Mouse (Mus musculus) liver, embryonic 16.5 days (tissue): ENCODE measurements around the gene Sfxn5. TPM values are rescaled to one million over a fixed set of nuclear protein-coding genes. Genes with fewer than 3 reads are reported as not detected.

Source experiments
- ATAC-seq: fragments of 200-750 bp; cut with Nextera tagmentation; 2 replicates; pipeline ENCODE4 v1.8.0; 2017; ENCODE audit warnings: low read depth, mild to moderate bottlenecking, moderate number of reproducible peaks, moderate library complexity
- H3K27ac ChIP-seq: fragments of 300-500 bp; sonication (generic); 2 replicates; pipeline ENCODE4 v1.5.1; 2014; ENCODE audit warnings: mild to moderate bottlenecking, low read length
- H3K27me3 ChIP-seq: fragments of 300-500 bp; sonication (generic); 2 replicates; pipeline ENCODE4 v1.6.1; 2014; ENCODE audit warnings: low read depth, low read length, mixed read lengths; ENCODE audit not compliant: control insufficient read depth, insufficient read depth
- H3K36me3 ChIP-seq: fragments of 300-500 bp; sonication (generic); 2 replicates; pipeline ENCODE4 v1.6.1; 2014; ENCODE audit warnings: mild to moderate bottlenecking; ENCODE audit not compliant: control insufficient read depth, insufficient read depth
- H3K4me1 ChIP-seq: fragments of 300-500 bp; sonication (generic); 2 replicates; pipeline ENCODE4 v1.6.1; 2014; ENCODE audit warnings: low read depth, low read length, mixed read lengths; ENCODE audit not compliant: control insufficient read depth
- H3K4me2 ChIP-seq: fragments of 300-500 bp; sonication (generic); 2 replicates; pipeline ENCODE4 v1.6.1; 2014; ENCODE audit warnings: low read depth, low read length, mixed read lengths
- H3K4me3 ChIP-seq: fragments of 300-500 bp; sonication (generic); 2 replicates; pipeline ENCODE4 v1.5.1; 2014; ENCODE audit warnings: low read depth, mild to moderate bottlenecking, low read length
- H3K9ac ChIP-seq: fragments of 300-500 bp; sonication (generic); 2 replicates; pipeline ENCODE4 v1.6.1; 2014; ENCODE audit warnings: low read depth, low read length
- H3K9me3 ChIP-seq: fragments of 300-500 bp; sonication (generic); replicated peaks from 2 replicates; pipeline ENCODE4 v1.6.1; 2016; ENCODE audit warnings: low read length; ENCODE audit not compliant: control insufficient read depth
- WGBS: fragments of 180-500 bp; shearing (Covaris S2); extraction: QIAGEN DNeasy Blood & Tissue Kit; methylation state at CpG from one replicate; pipeline ENCODE4 v1.1.7; 2014; ENCODE audit not compliant: insufficient replicate concordance; 5-methylcytosine and 5-hydroxymethylcytosine counted together
- polyA plus RNA-seq: library from polyadenylated mRNA; unstranded; fragments of >200 nt; fragmentation: Nextera tagmentation; extraction: Ambion mirVana; gene quantifications from 2 replicates; pipeline ENCODE4 v1.2.1, GENCODE M21; 2015

The Sfxn5 gene
- polyA plus RNA-seq, 1 experiment from 2014 or later: 1.8 TPM

- Histone ChIP-seq H3K9me3 (no peaks in the 10 kb centered on the region), H3K27ac (no peak overlapping the region), H3K36me3 (no peaks in the 10 kb centered on the region), H3K4me3 (peak overlapping the region; percentile 21; the same call in 1 of the 2 replicates), H3K27me3 (peaks cover 97% of the 10 kb centered on the region), H3K9ac (no peak overlapping the region), H3K4me2 (0 out of 2 replicates have a peak overlapping the region, but pooled peaks have one; percentile 24), H3K4me1 (no peaks in the 10 kb centered on the region; the same call in 1 of the 2 replicates)
- no peak for ATAC-seq
- WGBS: under 1% methylated on average over 52 of the region's 52 CpGs
Observed at GRCm38 (mm10) chr6:85189911-85190591, 143.2 kb downstream of the Sfxn5 start.

GRCm38 (mm10) chr6:85189361-85189760 lies 143.9 kb downstream of the Sfxn5 start:
- WGBS: 7% methylated on average over 14 of the region's 14 CpGs
- H3K4me1 ChIP-seq: no peaks in the 10 kb centered on the region; the same call in 1 of the 2 replicates
- ATAC-seq: no peak
- H3K36me3 ChIP-seq: no peaks in the 10 kb centered on the region
- no peak overlapping the region for H3K4me3 ChIP-seq
- H3K27me3 ChIP-seq: peaks cover 96% of the 10 kb centered on the region
- H3K27ac ChIP-seq: no peak overlapping the region
- no peak overlapping the region for H3K4me2 ChIP-seq
- H3K9ac ChIP-seq: no peak overlapping the region
- H3K9me3 ChIP-seq: no peaks in the 10 kb centered on the region

- no peak overlapping the region for H3K9ac ChIP-seq
- peak overlapping the region; percentile 50; the same call in 1 of the 2 replicates for H3K4me2 ChIP-seq
- WGBS: 2% methylated on average over 39 of the region's 39 CpGs
- H3K4me3 ChIP-seq: peak overlapping the region; percentile 36; the same call in 1 of the 2 replicates
- no peaks in the 10 kb centered on the region for H3K9me3 ChIP-seq
- peaks cover 91% of the 10 kb centered on the region for H3K27me3 ChIP-seq
- no peaks in the 10 kb centered on the region; the same call in 1 of the 2 replicates for H3K4me1 ChIP-seq
- ATAC-seq: no peak
- no peak overlapping the region for H3K27ac ChIP-seq
- no peaks in the 10 kb centered on the region for H3K36me3 ChIP-seq
Observed at GRCm38 (mm10) chr6:85188256-85189110, 144.7 kb downstream of the Sfxn5 start.

DNA sequence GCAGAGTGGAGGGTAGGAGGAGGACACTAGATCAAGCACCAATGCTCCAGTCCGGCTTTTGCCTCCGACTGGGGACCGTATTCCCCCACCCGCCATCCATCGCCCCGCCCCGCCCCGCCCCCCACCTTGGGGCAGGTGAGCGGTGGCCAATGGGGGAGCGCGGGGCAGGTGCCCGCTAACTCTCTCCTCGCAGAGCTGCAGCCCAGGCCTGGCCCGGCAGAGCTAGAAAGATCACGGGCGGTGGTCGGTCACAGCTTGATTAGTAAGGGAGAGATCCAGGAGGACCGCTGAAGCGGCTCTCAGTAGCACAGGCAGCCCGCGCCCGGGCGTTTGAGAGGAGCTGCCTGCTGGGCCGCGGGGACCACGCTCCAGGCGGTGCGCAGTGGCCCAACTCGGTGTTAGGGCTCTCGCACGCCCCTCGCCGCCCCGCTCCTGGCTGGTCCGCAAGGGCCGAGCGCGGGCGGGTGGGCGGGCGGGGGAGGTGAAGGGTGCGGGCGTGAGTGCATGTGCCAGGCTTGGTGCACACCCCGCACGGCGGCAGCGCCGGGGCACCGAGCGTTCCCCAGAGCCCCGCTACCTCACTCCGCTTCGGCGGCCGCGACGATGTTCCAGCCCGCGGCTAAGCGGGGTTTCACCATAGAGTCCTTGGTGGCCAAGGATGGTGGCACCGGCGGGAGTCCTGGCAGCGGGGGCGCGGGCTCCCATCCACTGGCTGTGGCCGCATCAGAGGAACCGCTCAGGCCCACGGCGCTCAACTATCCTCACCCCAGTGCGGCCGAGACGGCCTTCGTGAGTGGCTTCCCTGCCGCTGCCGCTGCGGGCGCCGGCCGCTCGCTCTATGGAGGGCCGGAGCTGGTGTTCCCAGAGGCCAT lies 145.6 kb downstream of the Sfxn5 start, which contains the start of gene Emx1:
Gene Emx1 (plus strand): TSS at position 99 of the 872 bp plus-strand sequence.
- Histone ChIP-seq H3K4me1 (no peaks in the 10 kb centered on the region; the same call in 1 of the 2 replicates), H3K27me3 (peaks cover 82% of the 10 kb centered on the region), H3K4me3 (peak within 1 kb of the TSS; percentile 36), H3K9me3 (no peaks in the 10 kb centered on the region), H3K4me2 (peak within 1 kb of the TSS; percentile 50), H3K36me3 (no peaks in the 10 kb centered on the region), H3K9ac (no peak within 1 kb of the TSS), H3K27ac (no peak within 1 kb of the TSS)
- ATAC-seq: peak; percentile 50; the same call in 1 of the 2 replicates
- WGBS: under 1% methylated on average over 73 of the region's 81 CpGs

DNA sequence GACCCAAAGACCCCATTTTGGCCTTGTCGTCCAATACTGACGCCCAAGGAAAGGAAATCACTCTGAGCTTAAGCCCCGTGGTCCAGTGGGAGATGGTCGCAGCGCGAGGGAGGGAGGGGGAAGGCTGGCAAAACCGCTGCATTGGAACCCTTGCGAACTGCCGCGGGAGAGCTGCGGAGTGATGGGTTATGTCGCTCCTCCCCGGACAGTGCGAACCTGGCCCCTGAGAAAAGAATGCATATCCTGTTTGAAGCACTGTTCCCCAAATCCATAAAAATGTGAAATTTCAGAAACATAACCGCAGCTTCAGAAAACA lies 146.5 kb downstream of the Sfxn5 start:
- H3K27ac ChIP-seq: no peak overlapping the region
- ATAC-seq: no peak
- peaks cover 74% of the 10 kb centered on the region for H3K27me3 ChIP-seq
- H3K4me3 ChIP-seq: no peak overlapping the region
- WGBS: 3% methylated on average over 15 of the region's 15 CpGs
- H3K9me3 ChIP-seq: no peaks in the 10 kb centered on the region
- no peak overlapping the region for H3K4me2 ChIP-seq
- H3K36me3 ChIP-seq: no peaks in the 10 kb centered on the region
- H3K4me1 ChIP-seq: no peaks in the 10 kb centered on the region; the same call in 1 of the 2 replicates
- H3K9ac ChIP-seq: no peak overlapping the region

DNA sequence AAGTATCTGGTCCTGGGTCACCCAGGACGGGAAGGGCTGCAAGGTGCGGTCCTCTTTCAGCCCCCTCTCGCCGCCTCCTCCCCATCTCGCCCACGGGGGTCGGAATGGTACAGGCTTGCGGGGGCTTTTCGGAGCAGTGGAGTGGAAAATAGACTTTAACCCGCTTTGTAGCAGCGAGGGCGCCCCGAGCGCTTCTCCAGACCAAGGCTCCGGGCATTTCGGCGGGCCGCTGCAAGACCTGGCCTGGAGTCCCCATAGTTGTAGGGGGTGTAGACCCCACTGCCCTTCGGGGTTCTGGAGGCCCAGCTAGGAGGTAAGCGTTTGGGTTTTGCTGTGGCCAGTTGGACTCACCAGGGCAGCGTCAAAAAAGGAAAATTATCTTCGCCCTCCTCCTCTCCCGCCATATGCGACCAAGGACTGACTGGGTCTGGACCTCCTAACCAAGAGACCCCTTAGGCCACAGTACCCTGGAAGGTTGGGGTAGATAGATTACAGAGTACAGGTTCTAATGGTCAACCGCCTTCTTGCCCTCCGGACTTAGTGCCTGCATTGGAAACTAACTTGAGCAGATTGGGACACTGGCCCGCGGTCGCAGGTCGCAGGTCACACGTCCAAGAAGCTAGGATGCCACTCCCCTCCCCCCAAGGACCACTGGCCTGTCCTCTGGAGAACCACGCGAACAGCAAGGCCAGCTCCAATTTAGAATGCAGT lies 147.0 kb downstream of the Sfxn5 start:
- H3K27ac ChIP-seq: no peak overlapping the region
- H3K9me3 ChIP-seq: no peaks in the 10 kb centered on the region
- H3K9ac ChIP-seq: no peak overlapping the region
- no peaks in the 10 kb centered on the region; the same call in 1 of the 2 replicates for H3K4me1 ChIP-seq
- H3K36me3 ChIP-seq: no peaks in the 10 kb centered on the region
- no peak for ATAC-seq
- H3K27me3 ChIP-seq: peaks cover 68% of the 10 kb centered on the region
- 0 out of 2 replicates have a peak overlapping the region, but pooled peaks have one; percentile 27 for H3K4me2 ChIP-seq
- WGBS: 3% methylated on average over 33 of the region's 33 CpGs
- H3K4me3 ChIP-seq: no peak overlapping the region; the same call in 1 of the 2 replicates

DNA sequence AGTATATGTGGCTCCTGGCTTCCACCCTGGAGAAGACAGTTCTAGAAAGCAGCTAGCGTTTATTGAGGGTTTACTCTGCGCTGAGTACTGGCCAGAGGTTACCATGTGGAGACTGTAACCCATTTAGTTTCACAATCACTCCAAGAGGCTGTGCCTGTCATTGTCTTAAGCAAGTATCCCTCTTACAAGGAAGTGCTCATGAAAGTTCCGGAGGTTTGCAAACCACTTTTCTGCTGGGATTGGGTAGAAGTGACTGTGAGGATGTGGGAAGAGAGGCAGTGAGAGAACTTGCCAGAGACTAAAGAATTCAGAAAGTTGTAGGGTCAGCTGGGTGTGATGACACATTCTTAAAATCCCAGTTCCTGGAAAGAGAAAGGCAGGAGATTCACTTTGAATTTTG lies 149.3 kb downstream of the Sfxn5 start:
- Histone ChIP-seq H3K9ac (no peak overlapping the region), H3K4me3 (no peak overlapping the region), H3K36me3 (no peaks in the 10 kb centered on the region), H3K4me1 (no peaks in the 10 kb centered on the region), H3K27ac (no peak overlapping the region), H3K4me2 (no peak overlapping the region), H3K9me3 (no peaks in the 10 kb centered on the region), H3K27me3 (peaks cover 46% of the 10 kb centered on the region)
- no peak for ATAC-seq
- 36% methylated on average over 3 of the region's 3 CpGs for WGBS

GRCm38 (mm10) chr6:85180036-85180435 lies 153.2 kb downstream of the Sfxn5 start:
- ATAC-seq: no peak
- Histone ChIP-seq H3K27me3 (peaks cover 8% of the 10 kb centered on the region), H3K9ac (no peak overlapping the region), H3K36me3 (no peaks in the 10 kb centered on the region), H3K4me1 (no peaks in the 10 kb centered on the region), H3K9me3 (no peaks in the 10 kb centered on the region), H3K27ac (no peak overlapping the region), H3K4me3 (no peak overlapping the region), H3K4me2 (no peak overlapping the region)
- 43% methylated on average over 2 of the region's 2 CpGs for WGBS
